Mouse (Mus musculus): ENCODE results near the gene Abca7. TPM values are rescaled to one million over a fixed set of nuclear protein-coding genes. Genes with fewer than 3 reads are reported as not detected.

Gene Abca7
- polyA plus RNA-seq, 1 experiment from 2014 or later, result 5.2 TPM

DNA sequence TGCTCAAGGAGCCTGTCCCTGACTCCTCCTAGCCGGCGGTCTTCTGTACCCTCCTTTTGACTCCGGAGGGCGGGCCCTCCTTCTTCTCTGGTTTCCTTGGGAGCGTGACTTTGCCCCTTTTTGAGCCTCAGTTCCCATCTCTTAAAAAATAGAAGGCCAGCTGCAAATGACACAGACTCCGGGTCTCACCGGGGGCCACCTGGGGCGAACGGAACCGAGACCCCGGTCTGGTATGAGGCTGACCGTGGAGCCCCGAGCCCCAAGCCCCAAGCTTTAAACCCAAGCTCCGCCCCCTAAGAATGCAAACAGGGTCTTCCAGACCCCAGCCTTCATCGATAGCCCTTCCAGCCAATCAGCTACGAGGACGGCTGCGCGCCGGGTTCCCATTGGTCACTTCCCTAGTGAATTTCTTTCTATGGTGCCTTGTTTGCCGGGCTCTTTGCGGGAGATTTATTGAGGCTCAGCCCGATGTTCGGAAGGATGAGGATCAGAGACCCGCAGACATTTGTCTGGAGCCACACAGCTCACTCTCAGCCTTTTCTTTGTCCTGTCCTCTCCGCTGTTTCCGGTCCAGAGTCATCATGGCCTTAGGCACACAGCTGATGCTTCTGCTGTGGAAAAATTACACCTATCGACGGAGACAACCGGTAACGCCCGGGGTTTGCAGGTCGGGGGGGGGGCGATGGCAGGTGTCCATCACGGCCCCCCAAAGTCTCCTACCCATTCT is 903 bp downstream of the Abca7 start:
- H3K27ac ChIP-seq (replicated peaks), result peak overlapping the region; percentile 76
- ATAC-seq (ENCODE audit: low FRiP score), result peak; percentile 79
- peak overlapping the region; percentile 83 for H3K4me2 ChIP-seq
- H3K27me3 ChIP-seq (replicated peaks), result 0 out of 2 replicates have a peak, but pooled peaks cover 11% of the 10 kb centered on the region
- H3K9me3 ChIP-seq (replicated peaks), result no peaks in the 10 kb centered on the region
- WGBS, result under 1% methylated on average over 35 of the region's 35 CpGs
- peak overlapping the region; percentile 53 for H3K4me3 ChIP-seq (replicated peaks)
- peak overlapping the region; percentile 56 for H3K9ac ChIP-seq (replicated peaks)
- H3K36me3 ChIP-seq, result no peaks in the 10 kb centered on the region
- H3K4me1 ChIP-seq, result peaks cover 23% of the 10 kb centered on the region

GRCm38 (mm10) chr10:79997819-79998218 is 1.5 kb downstream of the Abca7 start:
- Histone ChIP-seq H3K36me3 (no peaks in the 10 kb centered on the region), H3K27ac (replicated peaks) (peak overlapping the region; percentile 76), H3K9me3 (replicated peaks) (no peaks in the 10 kb centered on the region), H3K4me3 (replicated peaks) (peak overlapping the region; percentile 53), H3K4me2 (peak overlapping the region; percentile 83), H3K4me1 (peaks cover 23% of the 10 kb centered on the region), H3K27me3 (replicated peaks) (peaks cover 15% of the 10 kb centered on the region; the same call in 1 of the 2 replicates), H3K9ac (replicated peaks) (peak overlapping the region; percentile 56)
- ATAC-seq (ENCODE audit: low FRiP score), result peak; percentile 23
- 6% methylated on average over 15 of the region's 15 CpGs for WGBS

DNA sequence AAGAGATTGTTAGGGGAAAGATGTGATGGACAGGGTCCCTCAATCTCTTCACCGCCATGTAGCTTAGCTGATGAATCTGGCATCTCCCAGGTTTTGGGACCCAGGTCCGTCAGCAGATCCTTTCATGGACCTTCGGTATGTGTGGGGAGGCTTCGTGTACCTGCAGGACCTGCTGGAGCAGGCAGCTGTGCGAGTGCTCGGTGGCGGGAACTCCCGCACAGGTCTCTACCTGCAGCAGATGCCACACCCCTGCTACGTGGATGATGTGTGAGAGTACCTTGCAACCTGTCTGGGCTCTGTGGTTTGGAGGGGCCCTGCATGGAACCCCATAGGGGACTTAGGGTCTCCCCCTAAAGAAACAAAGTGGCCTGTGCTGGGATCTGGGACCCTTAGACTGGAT is 5.7 kb downstream of the Abca7 start:
- Histone ChIP-seq H3K27ac (replicated peaks) (no peak overlapping the region), H3K36me3 (no peaks in the 10 kb centered on the region), H3K4me2 (no peak overlapping the region), H3K9ac (replicated peaks) (no peak overlapping the region), H3K27me3 (replicated peaks) (peaks cover 22% of the 10 kb centered on the region; the same call in 1 of the 2 replicates), H3K9me3 (replicated peaks) (no peaks in the 10 kb centered on the region), H3K4me3 (replicated peaks) (no peak overlapping the region), H3K4me1 (peaks cover 23% of the 10 kb centered on the region)
- 78% methylated on average over 9 of the region's 9 CpGs for WGBS
- ATAC-seq (ENCODE audit: low FRiP score), result no peak

GRCm38 (mm10) chr10:80002829-80003228 is 6.5 kb downstream of the Abca7 start:
- Histone ChIP-seq H3K4me1 (peaks cover 14% of the 10 kb centered on the region), H3K9ac (replicated peaks) (no peak overlapping the region), H3K27me3 (replicated peaks) (peaks cover 22% of the 10 kb centered on the region; the same call in 1 of the 2 replicates), H3K27ac (replicated peaks) (no peak overlapping the region), H3K4me3 (replicated peaks) (no peak overlapping the region), H3K9me3 (replicated peaks) (no peaks in the 10 kb centered on the region), H3K4me2 (no peak overlapping the region), H3K36me3 (no peaks in the 10 kb centered on the region)
- no peak for ATAC-seq (ENCODE audit: low FRiP score)
- 35% methylated on average over 21 of the region's 21 CpGs for WGBS

DNA sequence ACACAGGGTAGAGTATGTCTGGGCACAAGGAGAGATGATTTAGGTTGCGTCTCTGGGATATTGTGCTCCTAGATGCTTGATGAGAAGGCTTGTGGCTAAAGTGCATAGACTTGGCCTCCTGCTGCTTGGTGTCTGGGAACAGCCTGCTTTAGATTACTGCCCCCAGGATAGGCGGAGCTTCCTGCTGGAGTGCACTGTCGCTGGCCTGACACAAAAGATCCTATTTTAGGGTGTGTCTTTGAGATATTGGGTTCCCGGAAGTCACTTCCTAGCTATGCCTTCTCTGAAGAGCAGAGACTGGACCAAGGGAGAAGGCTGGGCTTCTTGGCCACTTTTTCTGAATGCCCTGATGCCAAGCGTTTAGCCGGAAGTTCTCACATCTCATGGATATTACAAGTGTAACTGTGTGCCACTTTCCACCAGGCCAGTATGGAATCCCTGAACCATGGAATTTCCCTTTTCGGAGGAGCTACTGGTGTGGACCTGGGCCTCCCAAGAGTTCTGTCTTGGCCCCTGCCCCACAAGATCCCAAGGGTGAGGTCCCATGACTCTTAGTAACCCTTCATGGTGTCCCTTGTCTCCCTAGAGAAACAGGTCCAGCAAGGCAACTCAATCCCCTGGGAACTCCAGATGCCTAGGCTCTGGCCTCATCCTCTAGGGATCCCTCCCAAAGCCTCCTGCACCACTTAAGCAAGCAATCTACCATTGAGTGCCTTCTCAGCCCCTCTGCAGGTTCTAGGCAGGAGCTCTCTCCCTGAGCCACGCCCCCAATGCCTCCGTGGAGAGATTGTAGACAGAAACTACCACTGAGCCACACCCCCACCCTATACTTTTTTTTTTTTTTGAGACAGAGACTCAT is 7.3 kb downstream of the Abca7 start:
- Histone ChIP-seq H3K27me3 (replicated peaks) (peaks cover 22% of the 10 kb centered on the region; the same call in 1 of the 2 replicates), H3K4me1 (peaks cover 7% of the 10 kb centered on the region), H3K9ac (replicated peaks) (no peak overlapping the region), H3K9me3 (replicated peaks) (no peaks in the 10 kb centered on the region), H3K36me3 (peaks cover 4% of the 10 kb centered on the region), H3K4me3 (replicated peaks) (no peak overlapping the region), H3K27ac (replicated peaks) (no peak overlapping the region), H3K4me2 (no peak overlapping the region)
- ATAC-seq (ENCODE audit: low FRiP score), result no peak
- 53% methylated on average over 9 of the region's 9 CpGs for WGBS

DNA sequence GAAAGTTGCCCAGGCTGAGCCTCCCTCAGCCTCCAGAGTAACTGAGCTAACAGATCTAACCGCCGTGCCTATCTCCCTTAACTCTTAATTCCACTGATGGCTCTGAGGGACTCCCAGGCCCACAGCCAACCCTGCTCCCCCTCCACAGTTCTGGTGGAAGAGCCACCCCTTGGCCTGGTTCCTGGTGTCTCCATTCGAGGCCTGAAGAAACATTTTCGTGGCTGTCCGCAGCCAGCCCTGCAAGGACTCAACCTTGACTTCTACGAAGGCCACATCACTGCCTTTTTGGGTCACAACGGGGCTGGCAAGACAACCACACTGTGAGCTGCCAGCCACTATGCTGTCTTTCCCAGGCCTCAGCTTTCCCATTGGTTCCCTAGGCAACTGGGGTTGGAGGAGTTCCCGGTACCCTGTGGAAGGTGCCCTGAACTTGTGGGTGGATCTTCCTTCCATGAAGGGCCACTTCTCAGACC is 8.0 kb downstream of the Abca7 start:
- Histone ChIP-seq H3K9ac (replicated peaks) (no peak overlapping the region), H3K27me3 (replicated peaks) (peaks cover 22% of the 10 kb centered on the region; the same call in 1 of the 2 replicates), H3K4me1 (peaks cover 7% of the 10 kb centered on the region), H3K4me2 (no peak overlapping the region), H3K36me3 (peaks cover 11% of the 10 kb centered on the region), H3K4me3 (replicated peaks) (no peak overlapping the region), H3K9me3 (replicated peaks) (no peaks in the 10 kb centered on the region), H3K27ac (replicated peaks) (no peak overlapping the region)
- ATAC-seq (ENCODE audit: low FRiP score), result no peak
- 85% methylated on average over 8 of the region's 8 CpGs for WGBS

- Histone ChIP-seq H3K27me3 (replicated peaks) (peaks cover 50% of the 10 kb centered on the region), H3K4me2 (no peak overlapping the region), H3K9ac (replicated peaks) (no peak overlapping the region), H3K4me1 (no peaks in the 10 kb centered on the region), H3K9me3 (replicated peaks) (peaks cover 16% of the 10 kb centered on the region), H3K36me3 (peaks cover 43% of the 10 kb centered on the region), H3K27ac (replicated peaks) (no peak overlapping the region), H3K4me3 (replicated peaks) (no peak overlapping the region)
- WGBS, result 90% methylated on average over 6 of the region's 6 CpGs
- no peak for ATAC-seq (ENCODE audit: low FRiP score)
Observed at GRCm38 (mm10) chr10:80011740-80012139, 15.4 kb downstream of the Abca7 start.

DNA sequence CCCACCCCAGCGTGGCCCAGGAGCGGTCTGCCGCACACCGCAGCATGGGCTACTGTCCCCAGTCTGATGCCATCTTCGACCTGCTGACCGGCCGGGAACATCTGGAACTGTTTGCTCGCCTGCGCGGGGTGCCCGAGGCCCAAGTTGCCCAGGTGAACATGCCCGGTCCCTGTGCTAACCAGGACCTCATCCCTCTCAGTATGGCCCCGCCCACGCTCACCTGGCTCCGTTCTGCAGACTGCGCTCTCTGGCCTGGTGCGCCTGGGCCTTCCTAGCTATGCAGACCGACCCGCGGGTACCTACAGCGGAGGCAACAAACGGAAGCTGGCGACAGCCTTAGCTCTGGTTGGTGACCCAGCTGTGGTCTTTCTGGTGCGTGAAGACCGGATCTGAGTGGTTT is 17.3 kb downstream of the Abca7 start:
- Histone ChIP-seq H3K27me3 (replicated peaks) (peaks cover 57% of the 10 kb centered on the region), H3K9me3 (replicated peaks) (peaks cover 16% of the 10 kb centered on the region), H3K36me3 (peaks cover 39% of the 10 kb centered on the region), H3K4me3 (replicated peaks) (no peak overlapping the region), H3K27ac (replicated peaks) (no peak overlapping the region), H3K4me1 (no peaks in the 10 kb centered on the region), H3K9ac (replicated peaks) (no peak overlapping the region), H3K4me2 (no peak overlapping the region)
- WGBS, result 36% methylated on average over 25 of the region's 25 CpGs
- no peak for ATAC-seq (ENCODE audit: low FRiP score)

DNA sequence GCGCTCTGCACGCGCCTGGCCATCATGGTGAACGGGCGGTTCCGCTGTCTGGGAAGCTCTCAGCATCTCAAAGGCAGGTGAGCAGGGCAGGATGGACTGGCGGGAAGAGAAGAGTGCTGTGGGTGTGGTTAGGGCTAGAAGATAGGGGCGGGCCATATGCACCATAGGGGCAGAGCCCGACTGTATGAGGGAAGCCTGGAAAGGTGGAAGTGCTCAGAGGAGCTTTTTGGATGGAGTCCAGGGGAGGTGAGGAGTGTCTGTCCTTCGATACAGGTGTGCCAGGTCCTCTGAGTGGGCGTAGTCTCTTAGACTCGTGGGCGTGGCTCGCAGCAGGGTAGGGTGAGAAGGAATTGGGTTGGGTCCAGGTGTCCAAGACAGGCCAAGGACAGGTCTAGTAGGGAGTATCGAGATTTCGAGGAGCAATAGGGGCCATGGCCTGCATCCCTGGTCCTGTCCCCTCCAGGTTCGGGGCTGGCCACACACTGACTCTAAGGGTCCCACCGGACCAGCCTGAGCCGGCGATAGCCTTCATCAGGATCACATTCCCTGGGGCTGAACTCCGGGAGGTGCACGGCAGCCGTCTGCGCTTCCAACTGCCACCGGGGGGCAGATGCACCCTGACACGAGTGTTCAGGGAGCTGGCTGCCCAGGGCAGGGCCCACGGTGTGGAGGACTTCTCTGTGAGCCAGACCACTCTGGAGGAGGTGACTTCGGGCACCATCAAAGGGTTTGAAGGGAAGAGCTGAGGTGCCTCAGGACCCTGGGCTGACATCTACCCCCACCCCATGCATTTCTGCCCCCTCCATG is 18.4 kb downstream of the Abca7 start:
- peaks cover 28% of the 10 kb centered on the region for H3K36me3 ChIP-seq
- no peak overlapping the region for H3K9ac ChIP-seq (replicated peaks)
- ATAC-seq (ENCODE audit: low FRiP score), result no peak
- H3K9me3 ChIP-seq (replicated peaks), result peaks cover 16% of the 10 kb centered on the region
- no peak overlapping the region for H3K27ac ChIP-seq (replicated peaks)
- H3K4me2 ChIP-seq, result no peak overlapping the region
- no peak overlapping the region for H3K4me3 ChIP-seq (replicated peaks)
- H3K27me3 ChIP-seq (replicated peaks), result peaks cover 68% of the 10 kb centered on the region
- WGBS, result 25% methylated on average over 28 of the region's 28 CpGs
- H3K4me1 ChIP-seq, result no peaks in the 10 kb centered on the region

GRCm38 (mm10) chr10:80015583-80015982 is 19.3 kb downstream of the Abca7 start:
- Histone ChIP-seq H3K9me3 (replicated peaks) (peaks cover 10% of the 10 kb centered on the region), H3K27me3 (replicated peaks) (peaks cover 77% of the 10 kb centered on the region), H3K4me3 (replicated peaks) (no peak overlapping the region), H3K4me2 (no peak overlapping the region), H3K27ac (replicated peaks) (no peak overlapping the region), H3K36me3 (peaks cover 19% of the 10 kb centered on the region), H3K9ac (replicated peaks) (no peak overlapping the region), H3K4me1 (no peaks in the 10 kb centered on the region)
- no peak for ATAC-seq (ENCODE audit: low FRiP score)
- WGBS, result 84% methylated on average over 10 of the region's 10 CpGs

DNA sequence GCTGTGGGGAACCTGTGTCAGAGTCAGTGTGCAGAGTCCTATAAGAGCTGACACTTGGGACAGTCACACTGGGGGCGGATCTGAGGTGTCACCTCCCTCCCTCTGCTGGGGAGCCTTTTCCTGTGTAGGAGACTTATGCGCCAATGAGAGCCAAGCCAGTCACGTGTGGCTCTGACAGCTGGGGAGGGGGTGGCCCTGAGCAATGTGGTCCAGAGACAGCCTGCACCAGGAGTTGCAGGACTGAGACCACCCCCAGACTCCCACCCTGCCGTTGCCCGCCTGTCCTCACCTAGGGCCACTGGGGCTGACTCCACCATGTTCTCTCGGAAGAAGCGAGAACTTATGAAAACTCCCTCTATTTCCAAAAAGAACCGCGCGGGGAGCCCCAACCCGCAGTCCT is 20.2 kb downstream of the Abca7 start, which contains the start of gene Arhgap45:
Gene Arhgap45, plus strand, starts transcription at position 143 of the 400 bp plus-strand sequence.
- peaks cover 10% of the 10 kb centered on the region for H3K36me3 ChIP-seq
- no peak within 1 kb of the TSS for H3K27ac ChIP-seq (replicated peaks)
- H3K4me3 ChIP-seq (replicated peaks), result no peak within 1 kb of the TSS
- H3K9me3 ChIP-seq (replicated peaks), result peaks cover under 1% of the 10 kb centered on the region; the same call in 1 of the 2 replicates
- H3K27me3 ChIP-seq (replicated peaks), result peaks cover 82% of the 10 kb centered on the region
- H3K9ac ChIP-seq (replicated peaks), result no peak within 1 kb of the TSS
- WGBS, result 70% methylated on average over 11 of the region's 11 CpGs
- ATAC-seq (ENCODE audit: low FRiP score), result no peak
- H3K4me2 ChIP-seq, result no peak within 1 kb of the TSS
- no peaks in the 10 kb centered on the region for H3K4me1 ChIP-seq

All from neural tube, embryonic 15.5 days (tissue).